Mouse (Mus musculus) heart, embryonic 11.5 days (tissue): ENCODE results near the gene Myd88. TPM values are rescaled to one million over a fixed set of nuclear protein-coding genes. Genes with fewer than 3 reads are reported as not detected.

ENCODE experiments used
- ATAC-seq: fragments of 200-750 bp; cut with Nextera tagmentation; replicated peaks from 2 replicates; pipeline ENCODE4 v1.8.0; 2017; ENCODE audit warnings: moderate library complexity; ENCODE audit not compliant: insufficient number of reproducible peaks, low FRiP score, low TSS enrichment
- H3K27ac ChIP-seq: fragments of 300-500 bp; sonication (generic); 2 replicates; pipeline ENCODE4 v1.5.1; 2014; ENCODE audit warnings: mild to moderate bottlenecking, low read depth, low read length
- H3K27me3 ChIP-seq: fragments of 300-500 bp; sonication (generic); 2 replicates; pipeline ENCODE4 v1.6.1; 2014; ENCODE audit warnings: mild to moderate bottlenecking, low read length, mixed read lengths; ENCODE audit not compliant: control insufficient read depth, insufficient read depth
- H3K36me3 ChIP-seq: fragments of 300-500 bp; sonication (generic); 2 replicates; pipeline ENCODE4 v1.6.1; 2014; ENCODE audit warnings: mild to moderate bottlenecking, low read length, moderate library complexity, mixed read lengths; ENCODE audit not compliant: control insufficient read depth, insufficient read depth
- H3K4me1 ChIP-seq: fragments of 300-500 bp; sonication (generic); 2 replicates; pipeline ENCODE4 v1.6.1; 2014; ENCODE audit warnings: low read length; ENCODE audit not compliant: control insufficient read depth, insufficient read depth
- H3K4me2 ChIP-seq: fragments of 300-500 bp; sonication (generic); 2 replicates; pipeline ENCODE4 v1.6.1; 2014; ENCODE audit warnings: mild to moderate bottlenecking, moderate library complexity
- H3K4me3 ChIP-seq: fragments of 300-500 bp; sonication (generic); 2 replicates; pipeline ENCODE4 v1.5.1; 2014; ENCODE audit warnings: low read depth, low read length
- H3K9ac ChIP-seq: fragments of 300-500 bp; sonication (generic); 2 replicates; pipeline ENCODE4 v1.6.1; 2014; ENCODE audit warnings: mild to moderate bottlenecking, low read depth, low read length, moderate library complexity
- H3K9me3 ChIP-seq: fragments of 300-500 bp; sonication (generic); replicated peaks from 2 replicates; pipeline ENCODE4 v1.6.1; 2016; ENCODE audit warnings: low read length; ENCODE audit not compliant: control insufficient read depth
- WGBS: fragments of 180-500 bp; shearing (Covaris S2); extraction: QIAGEN DNeasy Blood & Tissue Kit; methylation state at CpG from one replicate; pipeline ENCODE4 v1.1.7; 2014; ENCODE audit not compliant: insufficient replicate concordance; 5-methylcytosine and 5-hydroxymethylcytosine counted together
- polyA plus RNA-seq: library from polyadenylated mRNA; unstranded; fragments of >200 nt; fragmentation: Nextera tagmentation; extraction: Ambion mirVana; gene quantifications from 2 replicates; pipeline ENCODE4 v1.2.1, GENCODE M21; 2014

Gene Myd88
- polyA plus RNA-seq, result 12.5 and 13.3 TPM in 2 replicates

DNA sequence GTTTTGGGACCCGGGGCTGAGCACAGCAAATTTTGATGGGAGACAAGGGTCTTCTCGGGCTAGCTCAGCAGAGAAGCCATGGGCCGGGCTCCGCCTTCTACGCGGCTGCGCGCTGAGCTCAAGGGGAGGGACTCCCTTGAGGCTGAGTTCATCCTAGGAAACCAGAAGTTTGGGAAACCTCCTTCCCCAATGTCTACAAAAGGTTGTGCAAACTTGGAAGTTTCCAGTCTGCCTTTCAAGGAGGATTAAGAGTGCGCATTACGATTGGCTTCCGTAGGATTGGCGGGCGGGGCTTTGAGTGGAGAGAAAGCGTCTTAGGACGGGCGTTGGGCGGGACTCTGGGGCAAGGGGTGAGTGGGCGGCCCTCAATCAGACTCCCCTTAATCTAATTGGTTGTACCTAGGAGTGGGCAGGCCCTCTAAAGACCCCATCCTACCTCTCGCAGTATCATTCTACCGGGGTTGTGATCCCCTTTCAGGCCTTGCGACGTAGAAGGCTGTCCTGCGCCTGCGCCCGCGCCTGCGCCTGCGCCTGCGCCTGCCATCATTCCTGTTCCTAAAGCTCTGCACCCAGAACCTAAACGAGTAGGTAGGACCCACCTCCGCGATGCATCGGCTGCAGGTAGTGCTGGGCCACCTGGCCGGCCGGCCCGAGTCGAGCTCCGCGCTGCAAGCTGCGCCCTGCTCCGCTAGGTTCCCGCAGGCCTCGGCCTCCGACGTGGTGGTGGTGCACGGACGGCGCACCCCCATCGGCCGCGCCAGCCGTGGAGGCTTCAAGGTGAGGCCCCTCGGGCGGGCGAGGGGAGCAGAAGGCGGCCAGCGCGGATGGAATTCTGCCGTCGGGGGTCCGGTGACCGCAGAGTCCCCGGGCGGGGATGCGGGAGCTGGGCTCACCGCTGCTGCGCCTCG, at the start of gene Myd88:
Gene Myd88, minus strand, starts transcription at position 503 of the 908 bp plus-strand sequence.
- H3K4me1 ChIP-seq, result peaks cover 10% of the 10 kb centered on the region
- peaks cover 4% of the 10 kb centered on the region for H3K36me3 ChIP-seq
- peak within 1 kb of the TSS; percentile 75 for H3K4me3 ChIP-seq
- peak within 1 kb of the TSS; percentile 80 for H3K9ac ChIP-seq
- no peaks in the 10 kb centered on the region for H3K27me3 ChIP-seq
- ATAC-seq, result peak; percentile 95
- peak within 1 kb of the TSS; percentile 83 for H3K27ac ChIP-seq
- WGBS, result under 1% methylated on average over 68 of the region's 68 CpGs
- H3K9me3 ChIP-seq, result no peaks in the 10 kb centered on the region
- H3K4me2 ChIP-seq, result peak within 1 kb of the TSS; percentile 91

GRCm38 (mm10) chr9:119390214-119390613, 49.0 kb upstream of the Myd88 start:
- 71% methylated on average over 2 of the region's 2 CpGs for WGBS
- H3K9me3 ChIP-seq, result no peaks in the 10 kb centered on the region

GRCm38 (mm10) chr9:119388956-119389355, 47.7 kb upstream of the Myd88 start:
- Histone ChIP-seq H3K4me2 (no peak overlapping the region), H3K4me1 (no peaks in the 10 kb centered on the region), H3K27ac (no peak overlapping the region), H3K27me3 (no peaks in the 10 kb centered on the region), H3K4me3 (no peak overlapping the region), H3K9me3 (no peaks in the 10 kb centered on the region), H3K9ac (no peak overlapping the region), H3K36me3 (no peaks in the 10 kb centered on the region; the same call in 1 of the 2 replicates)
- ATAC-seq, result no peak
- 42% methylated on average over 5 of the region's 5 CpGs for WGBS

More at GRCm38 (mm10) chr9:119390214-119390613, 49.0 kb upstream of the Myd88 start:
- H3K27me3 ChIP-seq, result no peaks in the 10 kb centered on the region
- H3K27ac ChIP-seq, result no peak overlapping the region
- no peak overlapping the region for H3K4me3 ChIP-seq
- no peaks in the 10 kb centered on the region for H3K4me1 ChIP-seq
- H3K36me3 ChIP-seq, result no peaks in the 10 kb centered on the region
- no peak overlapping the region for H3K9ac ChIP-seq
- no peak for ATAC-seq
- H3K4me2 ChIP-seq, result no peak overlapping the region

DNA sequence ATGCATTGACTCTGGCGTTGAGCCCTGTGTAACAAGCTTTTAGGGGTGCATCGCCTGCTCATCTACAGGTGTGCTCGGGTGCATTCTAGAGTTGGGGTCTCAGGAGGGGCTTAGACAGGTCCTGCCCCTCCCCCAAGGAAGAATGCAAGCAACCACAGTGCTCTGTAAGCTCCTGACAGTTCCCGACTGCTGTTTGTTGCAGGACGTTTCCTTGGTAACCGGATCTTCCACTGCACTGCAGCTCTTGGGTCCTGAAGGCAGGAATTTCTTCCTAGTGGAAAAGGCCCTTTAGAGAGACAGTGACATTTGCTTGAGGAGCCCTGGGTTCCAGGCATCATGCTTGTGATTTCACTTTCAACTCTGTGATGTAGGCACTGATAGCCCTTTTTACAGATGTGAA, 41.4 kb upstream of the Myd88 start:
- Histone ChIP-seq H3K4me2 (no peak overlapping the region), H3K27ac (no peak overlapping the region), H3K9me3 (no peaks in the 10 kb centered on the region), H3K4me3 (no peak overlapping the region), H3K9ac (no peak overlapping the region), H3K4me1 (peaks cover 2% of the 10 kb centered on the region; the same call in 1 of the 2 replicates), H3K36me3 (no peaks in the 10 kb centered on the region; the same call in 1 of the 2 replicates), H3K27me3 (no peaks in the 10 kb centered on the region)
- 54% methylated on average over 6 of the region's 6 CpGs for WGBS
- ATAC-seq, result no peak

GRCm38 (mm10) chr9:119378231-119378630, 37.0 kb upstream of the Myd88 start:
- Histone ChIP-seq H3K9ac (no peak overlapping the region), H3K9me3 (no peaks in the 10 kb centered on the region), H3K36me3 (no peaks in the 10 kb centered on the region), H3K4me2 (no peak overlapping the region), H3K27ac (no peak overlapping the region), H3K4me3 (no peak overlapping the region), H3K27me3 (no peaks in the 10 kb centered on the region), H3K4me1 (peaks cover 2% of the 10 kb centered on the region; the same call in 1 of the 2 replicates)
- ATAC-seq, result no peak
- WGBS, result 85% methylated on average over 4 of the region's 4 CpGs

DNA sequence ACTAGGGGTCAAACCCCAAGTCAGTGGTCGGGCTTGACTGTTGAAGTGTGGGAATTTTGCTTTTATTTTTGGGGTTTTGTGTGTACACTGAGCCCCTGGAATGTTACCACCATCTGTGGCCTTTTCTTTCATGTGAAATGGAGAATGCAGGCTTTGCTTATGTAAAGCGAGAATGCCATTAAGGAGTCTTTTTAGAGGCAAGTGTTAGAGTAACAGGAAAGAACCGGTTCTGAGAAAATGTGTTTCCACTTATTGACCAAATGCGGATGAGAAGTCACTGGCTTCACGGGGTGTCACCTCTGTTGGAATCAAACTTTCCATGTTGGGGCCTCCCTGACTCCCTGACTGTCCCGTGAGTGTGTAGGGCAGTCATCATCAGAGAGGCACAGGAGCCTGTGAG, 34.3 kb upstream of the Myd88 start:
- ATAC-seq, result no peak
- Histone ChIP-seq H3K4me1 (no peaks in the 10 kb centered on the region), H3K27me3 (no peaks in the 10 kb centered on the region), H3K27ac (no peak overlapping the region), H3K9ac (no peak overlapping the region), H3K36me3 (no peaks in the 10 kb centered on the region), H3K4me2 (no peak overlapping the region), H3K4me3 (no peak overlapping the region), H3K9me3 (no peaks in the 10 kb centered on the region)
- 59% methylated on average over 6 of the region's 6 CpGs for WGBS

DNA sequence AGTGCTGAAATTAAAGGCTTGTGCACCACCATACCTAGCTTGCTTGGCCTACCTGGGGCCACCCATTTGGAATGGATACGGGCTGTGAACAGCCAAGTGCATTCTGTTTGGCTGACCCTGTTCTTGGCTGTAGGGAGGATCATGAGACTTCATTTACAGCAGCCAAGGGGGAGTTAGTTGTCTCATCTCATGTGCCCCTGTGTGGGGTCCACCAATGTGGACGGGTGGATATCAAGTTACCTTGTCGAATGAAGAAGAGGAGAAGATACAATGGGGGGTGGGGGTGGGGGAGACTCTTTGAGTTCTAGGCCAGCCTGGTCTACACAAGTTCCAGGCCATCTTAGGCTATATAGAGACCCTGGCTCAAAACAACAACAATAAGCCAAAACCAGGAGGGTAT, 33.8 kb upstream of the Myd88 start:
- ATAC-seq, result no peak
- Histone ChIP-seq H3K4me1 (no peaks in the 10 kb centered on the region), H3K9ac (no peak overlapping the region), H3K27me3 (no peaks in the 10 kb centered on the region), H3K36me3 (no peaks in the 10 kb centered on the region), H3K4me2 (no peak overlapping the region), H3K9me3 (no peaks in the 10 kb centered on the region), H3K4me3 (no peak overlapping the region), H3K27ac (no peak overlapping the region)
- 65% methylated on average over 3 of the region's 3 CpGs for WGBS

GRCm38 (mm10) chr9:119371251-119371650, 30.0 kb upstream of the Myd88 start:
- 67% methylated on average over 4 of the region's 4 CpGs for WGBS

More at GRCm38 (mm10) chr9:119371251-119371650, 30.0 kb upstream of the Myd88 start:
- Histone ChIP-seq H3K4me2 (no peak overlapping the region), H3K4me3 (no peak overlapping the region), H3K27me3 (no peaks in the 10 kb centered on the region), H3K9ac (no peak overlapping the region), H3K9me3 (no peaks in the 10 kb centered on the region), H3K4me1 (no peaks in the 10 kb centered on the region), H3K36me3 (no peaks in the 10 kb centered on the region), H3K27ac (no peak overlapping the region)
- ATAC-seq, result no peak
